Mouse (Mus musculus): ENCODE results near the gene Rasal2.

GRCm38 (mm10) chr1:157168891-157169290 is 243.5 kb downstream of the Rasal2 start:
- TF ChIP-seq POLR2A (IDR thresholded peaks at IDR 0.05; ENCODE audit: insufficient read length, low read depth) (no peak), E2F4 (IDR thresholded peaks at IDR 0.05; ENCODE audit: insufficient read depth) (no peak), CEBPB (IDR thresholded peaks at IDR 0.05; ENCODE audit: insufficient read depth, poor library complexity, severe bottlenecking) (no peak), USF1 (IDR thresholded peaks at IDR 0.05; ENCODE audit: low read depth) (no peak), POLR2AphosphoS2 (IDR thresholded peaks at IDR 0.05; ENCODE audit: insufficient read length, low read depth) (no peak), MYOG (IDR thresholded peaks at IDR 0.05; ENCODE audit: control insufficient read depth in 1 of 3, insufficient read depth in 1 of 3, insufficient read length in 2 of 3, low read depth in 2 of 3) (no peak), REST (IDR thresholded peaks at IDR 0.05; ENCODE audit: insufficient read depth, insufficient read length) (no peak), MYOD1 (IDR thresholded peaks at IDR 0.05; ENCODE audit: control insufficient read depth in 1 of 3, insufficient read length in 2 of 3, low read depth in 2 of 3) (no peak), TCF12 (IDR thresholded peaks at IDR 0.05; ENCODE audit: insufficient read depth, poor library complexity, severe bottlenecking) (no peak), MAX (IDR thresholded peaks at IDR 0.05; ENCODE audit: low read depth) (no peak), TCF3 (IDR thresholded peaks at IDR 0.05; ENCODE audit: insufficient read length, low read depth) (no peak), SRF (IDR thresholded peaks at IDR 0.05; ENCODE audit: control insufficient read depth, insufficient read length, low read depth) (no peak)

All from myocyte (in vitro differentiated cells).